Mouse (Mus musculus) cerebellum, postnatal 36 days (tissue): ENCODE results near the gene Gm21663.
A peak's percentile ranks its signal among the peaks of the same experiment; 100 is the strongest.
"Not testable (repeated sequence)": the region's sequence is repeated elsewhere in the genome, so short reads cannot be mapped to it uniquely, and the experiment has no call there.

Source experiments
- DNase-seq, 2 experiments: peaks; one replicate each; pipeline ENCODE4 v3.0.0; 2021 to 2022; ENCODE audit warnings: mixed read lengths in 2 of 2

Gm21663 gene

GRCm38 (mm10) chr5:25942281-25942680 is at the start of gene Gm21663:
TSS of gene Gm21663 (minus strand) at chr5:25942381.
- DNase-seq, result not testable (repeated sequence)

- DNase-seq, result not testable (repeated sequence)
Measured at GRCm38 (mm10) chr5:25988550-25988949, 46.4 kb upstream of the Gm21663 start, which contains the start of gene Gm21698. TSS of gene Gm21698 (minus strand) at chr5:25988650.

- not testable (repeated sequence) for DNase-seq
Measured at GRCm38 (mm10) chr5:25972563-25972962, 30.4 kb upstream of the Gm21663 start, which contains the start of gene Gm21680. TSS of gene Gm21680 (minus strand) at chr5:25972663.

- not testable (repeated sequence) for DNase-seq
Measured at GRCm38 (mm10) chr5:25957050-25957449, 14.9 kb upstream of the Gm21663 start.

- peak in 1 of 2 experiments; percentile 3 for DNase-seq
Measured at GRCm38 (mm10) chr5:25956611-25957010, 14.4 kb upstream of the Gm21663 start.

GRCm38 (mm10) chr5:25954317-25954716 is 12.1 kb upstream of the Gm21663 start, which contains the start of gene Gm21671:
TSS of gene Gm21671 (minus strand) at chr5:25954417.
- not testable (repeated sequence) for DNase-seq

- DNase-seq, result not testable (repeated sequence)
Measured at GRCm38 (mm10) chr5:25945391-25945790, 3.2 kb upstream of the Gm21663 start.

GRCm38 (mm10) chr5:25891321-25891720 is 50.9 kb downstream of the Gm21663 start:
- DNase-seq, result peak; percentile 94 to 96

- no peak for DNase-seq
Measured at GRCm38 (mm10) chr5:25889746-25890382, 52.3 kb downstream of the Gm21663 start.

GRCm38 (mm10) chr5:25886708-25887107 is 55.5 kb downstream of the Gm21663 start:
- no peak for DNase-seq
